Mouse (Mus musculus) left cerebral cortex, postnatal 14 days (tissue): ENCODE results near the gene Neurog3. TPM values are rescaled to one million over a fixed set of nuclear protein-coding genes. Genes with fewer than 3 reads are reported as not detected.
A peak's percentile ranks its signal among the peaks of the same experiment; 100 is the strongest.

Experiments used
- DNase-seq, 2 experiments: peaks; one replicate each; pipeline ENCODE4 v3.0.0; 2021 to 2022; ENCODE audit warnings: low spot score in 2 of 2, mixed read lengths in 1 of 2
- intact Hi-C: fragments of 180-260 bp; cut with DNase I; formaldehyde crosslinking; loops from one replicate; pipeline ENCODE4 v1.15.1; 2025
- total RNA-seq, 2 experiments: library from RNA; stranded (reverse); gene quantifications; 2 replicates each; pipeline ENCODE4 v1.2.3; 2021

Gene Neurog3
- total RNA-seq, 2 experiments from 2014 or later, result not detected

DNA sequence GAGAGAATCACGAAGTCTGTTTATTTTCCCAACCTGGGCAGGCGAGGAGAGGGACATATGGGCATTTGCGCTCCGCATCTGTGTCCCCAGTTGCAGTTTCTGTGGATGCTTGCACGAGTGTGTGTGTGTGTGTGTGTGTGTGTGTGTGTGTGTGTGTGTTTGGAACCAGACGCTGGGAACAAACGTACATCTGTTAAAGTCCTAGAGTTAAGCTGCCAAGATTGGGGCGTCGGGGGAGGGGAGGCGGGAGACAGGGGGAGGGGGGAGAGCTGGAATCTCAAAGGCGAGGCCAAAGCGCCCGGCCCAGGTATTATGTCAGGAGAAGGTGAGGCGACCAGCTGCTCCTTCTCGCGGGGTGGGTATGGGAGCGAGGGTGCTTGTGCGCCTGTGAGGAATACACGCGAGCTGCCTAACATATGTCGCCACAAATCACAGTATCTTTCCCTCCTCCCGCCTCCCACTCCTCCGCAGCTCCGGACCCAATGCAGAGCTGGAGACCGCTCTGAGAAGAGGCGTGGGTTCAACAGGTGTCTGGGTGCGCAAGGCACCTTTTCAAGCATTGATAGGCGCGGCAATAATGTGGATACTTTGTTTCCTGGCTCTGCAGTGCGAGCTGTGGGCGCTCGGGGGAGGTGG lies 4.5 kb upstream of the Neurog3 start:
- peak; percentile 54 to 72 for DNase-seq

DNA sequence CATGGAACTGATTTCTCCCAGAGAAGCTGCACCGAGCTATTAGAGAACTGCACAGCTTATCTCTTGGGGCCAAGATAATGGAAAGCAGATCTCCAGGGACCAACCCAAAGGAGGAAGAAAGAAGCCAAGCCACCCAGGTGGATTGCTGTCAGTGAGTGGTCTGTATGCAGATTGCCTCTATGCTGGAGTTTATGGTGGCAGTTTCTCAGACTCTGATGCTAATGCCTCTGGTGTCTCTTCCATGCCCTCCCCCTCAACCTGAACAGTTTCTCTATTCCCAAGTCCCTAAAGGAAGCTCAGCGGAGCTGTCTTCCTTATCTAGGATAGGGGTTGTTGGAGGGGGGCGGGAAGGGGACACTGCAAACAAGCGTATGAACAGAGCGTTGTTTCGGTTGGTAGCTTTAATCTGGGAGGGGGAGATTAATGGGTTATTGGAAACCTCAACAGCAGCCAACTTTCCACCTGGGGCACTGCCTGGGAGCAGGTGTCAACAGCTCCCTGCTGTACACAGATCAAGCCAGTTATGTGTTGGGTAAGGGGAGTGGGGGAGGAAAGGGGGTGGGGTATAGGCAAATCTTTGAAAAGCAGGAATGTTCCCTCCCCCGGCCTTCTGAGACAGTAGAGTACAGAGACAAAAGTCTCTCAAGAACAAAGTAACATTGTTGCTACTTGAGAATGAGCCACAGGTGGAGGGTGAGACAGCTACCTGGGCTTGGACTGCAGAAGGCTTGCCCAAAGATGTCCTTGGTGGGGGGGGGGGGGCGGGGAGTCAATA lies 3.0 kb downstream of the Neurog3 start:
- no peak for DNase-seq
- intact Hi-C loops, result no loop called here

More for the DNA sequence above, 4.5 kb upstream of the Neurog3 start:
- intact Hi-C loops, result no loop called here

GRCm38 (mm10) chr10:62137150-62137549 lies 4.3 kb downstream of the Neurog3 start:
- intact Hi-C loops, result no loop called here
- no peak for DNase-seq

GRCm38 (mm10) chr10:62138040-62138439 lies 5.2 kb downstream of the Neurog3 start:
- no peak for DNase-seq
- intact Hi-C loops, result no loop called here

DNA sequence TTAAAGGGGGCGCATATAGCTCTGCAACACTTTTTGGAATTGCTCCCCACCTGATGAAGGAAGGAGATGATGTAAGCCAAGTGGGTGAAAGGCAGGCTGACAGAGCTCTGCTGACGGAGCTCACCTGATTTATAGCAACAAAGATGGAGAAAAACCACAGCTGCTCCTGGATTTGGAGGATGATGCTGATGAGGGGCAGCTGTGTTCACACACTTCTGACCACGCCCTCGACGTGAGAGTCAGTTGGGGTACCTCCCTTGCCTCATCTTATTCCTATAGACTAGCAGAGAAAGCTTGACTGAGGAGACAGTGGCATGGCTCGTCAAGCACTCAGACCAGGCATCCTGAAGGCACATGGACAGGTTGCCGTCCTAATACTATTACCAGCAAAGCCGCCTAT lies 10.9 kb downstream of the Neurog3 start, which contains the start of gene Fam241b:
Fam241b (minus strand) TSS at position 101 of the 400 bp plus-strand sequence.
- intact Hi-C loops, result no loop called here
- DNase-seq, result no peak

GRCm38 (mm10) chr10:62145957-62146356 lies 13.1 kb downstream of the Neurog3 start:
- DNase-seq, result no peak
- intact Hi-C loops, result no loop called here

DNA sequence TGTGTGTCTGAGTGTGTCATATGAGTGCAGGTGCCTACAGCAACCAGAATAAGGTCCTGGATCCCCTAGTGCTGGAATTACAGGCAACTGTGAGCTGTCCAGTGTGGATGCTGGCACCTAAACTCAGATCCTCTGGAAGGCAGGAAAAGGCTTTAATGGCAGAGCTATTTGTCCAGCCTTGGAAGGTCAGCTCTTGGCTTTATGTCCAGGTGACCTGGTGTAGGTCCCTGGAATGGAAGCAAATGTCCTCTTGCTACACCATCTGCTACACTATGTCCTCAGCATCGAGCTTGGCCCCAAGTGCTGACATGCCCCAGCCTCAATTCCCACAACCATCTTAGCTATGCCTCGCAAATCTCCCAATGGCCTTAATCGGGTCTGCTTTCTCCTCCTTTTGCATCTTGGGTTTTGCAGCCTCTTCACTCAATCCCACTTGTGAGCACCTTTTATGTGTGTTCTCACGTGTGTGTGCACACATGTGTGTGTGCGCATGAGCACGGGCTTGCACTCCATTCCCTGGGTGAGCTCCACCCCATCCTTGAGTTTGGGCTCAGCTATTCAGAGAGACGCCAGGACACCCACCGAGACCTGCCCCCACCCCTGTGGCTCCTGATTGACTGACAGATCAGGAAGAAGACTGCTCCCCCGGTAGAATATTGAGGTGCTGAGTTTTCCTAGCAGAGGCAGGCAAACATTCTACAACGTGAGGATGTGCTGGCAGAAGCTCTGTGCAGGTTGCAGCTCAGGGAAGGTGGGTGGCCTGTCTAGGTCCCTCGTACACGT lies 14.8 kb downstream of the Neurog3 start:
- DNase-seq, result no peak
- intact Hi-C loops, result no loop called here

GRCm38 (mm10) chr10:62149929-62150328 lies 17.0 kb downstream of the Neurog3 start:
- intact Hi-C loops, result no loop called here
- DNase-seq, result no peak

DNA sequence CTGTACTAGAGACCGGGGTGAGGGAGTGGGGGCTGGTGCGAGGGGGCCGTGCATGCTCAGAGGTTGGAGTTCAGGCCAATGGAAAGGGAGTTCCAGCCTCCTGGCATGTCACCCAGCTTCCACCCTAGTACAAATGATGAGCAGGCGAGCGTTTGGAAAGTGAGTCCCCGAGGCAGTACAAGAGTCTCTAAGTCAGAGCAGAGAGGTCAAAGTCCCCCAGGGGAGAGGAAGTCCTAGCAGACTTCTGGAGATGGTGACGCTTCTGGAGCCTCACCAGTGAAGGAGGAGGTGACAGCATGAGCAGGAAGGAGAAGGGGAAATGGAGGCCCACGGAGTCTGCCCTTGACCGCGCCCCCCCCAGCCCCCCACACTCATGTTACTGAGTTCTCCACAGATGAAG lies 29.5 kb downstream of the Neurog3 start:
- no peak for DNase-seq
- intact Hi-C loops, result no loop called here

GRCm38 (mm10) chr10:62172841-62173553 lies 40.1 kb downstream of the Neurog3 start:
- no peak for DNase-seq

DNA sequence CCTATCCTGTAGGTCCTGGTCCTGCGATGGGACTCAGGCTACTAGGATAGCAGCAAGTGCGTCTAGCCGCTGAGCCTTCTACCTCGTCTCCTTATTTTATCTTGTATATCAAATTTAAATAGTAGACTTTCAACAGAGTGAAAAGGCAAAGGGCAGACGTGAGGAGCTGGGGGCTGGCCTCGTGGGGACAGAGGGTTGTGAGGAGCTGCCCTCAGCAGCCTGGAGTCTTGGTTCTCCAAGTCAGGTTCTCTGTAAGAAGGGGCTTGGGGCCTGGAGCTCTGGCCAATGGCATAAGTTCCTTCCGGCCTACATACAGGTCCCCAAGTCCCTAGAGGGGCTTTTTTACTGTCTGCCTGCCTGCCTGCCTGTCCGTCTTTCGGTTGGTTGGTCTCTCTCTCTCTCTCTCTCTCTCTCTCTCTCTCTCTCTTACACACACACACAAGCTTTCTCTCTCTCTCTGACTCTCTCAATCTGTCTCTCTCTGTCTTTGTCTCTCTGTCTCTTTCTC lies 41.1 kb downstream of the Neurog3 start:
- no peak for DNase-seq
- intact Hi-C loops, result loop anchor here (5.0 kb wide), 1 partner anchor 42 kb away; the partner anchor contains the start of gene Neurog3

More at GRCm38 (mm10) chr10:62172841-62173553, 40.1 kb downstream of the Neurog3 start:
- intact Hi-C loops, result loop anchor here (5.0 kb wide), 1 partner anchor 41 kb away; the partner anchor contains the start of gene Neurog3

GRCm38 (mm10) chr10:62174533-62175313 lies 41.8 kb downstream of the Neurog3 start:
- DNase-seq, result no peak
- intact Hi-C loops, result loop anchor here (5.0 kb wide), 1 partner anchor 42 kb away; the partner anchor contains the start of gene Neurog3

DNA sequence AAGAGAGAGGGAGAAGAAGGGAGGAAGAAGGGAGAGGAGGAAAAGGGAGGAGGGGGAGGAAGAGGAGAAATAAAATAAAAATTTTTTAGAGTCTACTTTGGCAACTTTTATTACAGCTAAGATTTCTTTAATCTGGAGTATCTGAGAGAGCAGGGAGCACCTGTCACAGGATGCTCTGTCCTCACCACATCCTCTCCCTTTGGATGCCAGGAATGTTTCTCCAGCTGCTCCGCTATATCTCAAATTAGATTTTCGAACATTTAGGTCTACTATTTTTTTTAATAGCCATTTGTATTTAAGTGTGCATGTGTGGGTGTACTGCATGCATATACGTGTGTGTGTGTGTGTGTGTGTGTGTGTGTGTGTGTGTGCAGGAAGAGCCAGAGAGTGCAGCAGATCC lies 47.1 kb downstream of the Neurog3 start:
- intact Hi-C loops, result loop anchor here (5.0 to 10.0 kb wide), 3 partner anchors 123 to 345 kb away; partner anchors contain the start of gene Col13a1

GRCm38 (mm10) chr10:62181701-62182100 lies 48.8 kb downstream of the Neurog3 start:
- intact Hi-C loops, result loop anchor here (5.0 to 10.0 kb wide), 3 partner anchors 124 to 347 kb away; partner anchors contain the start of gene Col13a1
- DNase-seq, result no peak

More for the DNA sequence above, 47.1 kb downstream of the Neurog3 start:
- no peak for DNase-seq

DNA sequence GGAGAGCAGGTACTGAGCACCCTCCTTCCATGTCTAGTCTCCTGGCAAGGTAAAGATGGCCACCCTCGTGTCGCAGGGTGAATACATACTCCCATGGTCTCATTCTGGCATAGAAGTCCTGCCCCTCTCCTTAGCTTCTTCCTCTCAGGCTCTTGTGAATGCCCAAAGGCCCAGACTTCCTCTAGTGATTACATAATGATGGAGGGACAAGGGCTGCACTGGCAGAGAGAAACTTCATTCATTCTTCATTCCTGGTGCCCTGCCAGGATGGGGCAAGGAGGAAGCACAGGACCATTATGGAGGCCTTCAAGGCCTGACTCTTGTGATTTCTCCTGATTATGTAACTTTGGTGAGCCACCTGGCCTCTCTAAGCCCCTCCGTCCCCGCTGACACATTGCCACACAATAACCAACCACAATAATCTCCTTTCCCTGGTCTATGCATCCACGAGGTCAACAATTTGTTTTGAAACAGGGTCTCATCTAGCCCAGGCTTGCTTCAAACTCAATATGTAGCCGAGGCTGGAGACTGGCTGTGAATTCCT lies 49.7 kb downstream of the Neurog3 start:
- intact Hi-C loops, result loop anchor here (1.0 to 10.0 kb wide), 4 partner anchors 77 to 348 kb away; partner anchors contain the start of gene Col13a1
- no peak for DNase-seq

DNA sequence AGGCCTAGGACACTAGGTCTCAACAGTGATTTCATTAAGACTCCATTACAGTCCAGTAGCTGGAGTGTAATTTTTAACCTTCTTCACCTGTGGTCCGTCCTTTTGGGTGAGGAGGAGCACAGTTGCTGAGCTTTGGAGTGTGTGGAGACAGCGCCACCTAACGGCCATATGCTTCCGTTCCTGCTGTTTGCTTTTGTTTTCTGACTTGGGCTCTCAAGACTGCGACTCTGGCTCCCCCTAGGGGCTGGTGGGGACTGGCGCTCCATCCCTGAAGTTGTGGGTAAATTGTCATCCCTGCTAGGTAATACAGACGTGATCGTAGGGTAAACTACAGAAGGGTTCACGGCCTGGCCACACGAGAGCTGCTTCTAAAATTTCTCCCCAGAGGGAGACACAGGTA lies 50.2 kb downstream of the Neurog3 start:
- peak; percentile 97 to 99 for DNase-seq
- intact Hi-C loops, result loop anchor here (1.0 to 10.0 kb wide), 4 partner anchors 78 to 348 kb away; partner anchors contain the start of gene Col13a1
